Mouse (Mus musculus) induced T-regulatory cell, adult 2 months (primary cell): ENCODE measurements at regions not wholly inside any gene's neighbourhood (a gene's known extent, or its start where the extent isn't known, plus 50 kb on each side); places are given as distances from the start of the nearest gene placed in this dataset.
"Not testable (repeated sequence)": the region's sequence is repeated elsewhere in the genome, so short reads cannot be mapped to it uniquely, and the experiment has no call there.

ENCODE experiments used
- DNase-seq: peaks from one replicate; pipeline ENCODE4 v3.0.0-alpha.2; 2012; ENCODE audit warnings: low read depth

- no peak for DNase-seq
Measured at GRCm38 (mm10) chr17:85886237-85886636, 198.2 kb upstream of the Six2 start.

- DNase-seq, result no peak
Measured at GRCm38 (mm10) chr17:85881636-85882170, 193.6 kb upstream of the Six2 start.

GRCm38 (mm10) chr17:85881046-85881445 is 193.0 kb upstream of the Six2 start:
- no peak for DNase-seq

- peak; percentile 62 for DNase-seq
Measured at GRCm38 (mm10) chr17:85877426-85877825, 189.4 kb upstream of the Six2 start.

- no peak for DNase-seq
Measured at GRCm38 (mm10) chr17:85876853-85877252, 188.8 kb upstream of the Six2 start.

GRCm38 (mm10) chr17:85873853-85874586 is 185.9 kb upstream of the Six2 start:
- DNase-seq, result peak; percentile 39

- no peak for DNase-seq
Measured at GRCm38 (mm10) chr17:85872903-85873413, 184.9 kb upstream of the Six2 start.

GRCm38 (mm10) chr17:85870406-85870805 is 182.3 kb upstream of the Six2 start:
- no peak for DNase-seq

- no peak for DNase-seq
Measured at GRCm38 (mm10) chr17:85869179-85869578, 181.1 kb upstream of the Six2 start.

GRCm38 (mm10) chr17:85867945-85868616 is 180.0 kb upstream of the Six2 start:
- no peak for DNase-seq

GRCm38 (mm10) chr17:85866581-85866980 is 178.5 kb upstream of the Six2 start:
- DNase-seq, result no peak

GRCm38 (mm10) chr17:85865940-85866339 is 177.9 kb upstream of the Six2 start:
- DNase-seq, result no peak

GRCm38 (mm10) chr17:85861328-85861727 is 173.3 kb upstream of the Six2 start:
- DNase-seq, result no peak

GRCm38 (mm10) chr17:85860797-85861196 is 172.7 kb upstream of the Six2 start:
- DNase-seq, result peak; percentile 6

GRCm38 (mm10) chr17:85859926-85860707 is 172.0 kb upstream of the Six2 start:
- no peak for DNase-seq

- no peak for DNase-seq
Measured at GRCm38 (mm10) chr17:85858516-85858915, 170.4 kb upstream of the Six2 start.

- DNase-seq, result no peak
Measured at GRCm38 (mm10) chr17:85857705-85858472, 169.8 kb upstream of the Six2 start.

- DNase-seq, result not testable (repeated sequence)
Measured at GRCm38 (mm10) chr17:85856894-85857293, 168.8 kb upstream of the Six2 start.

- DNase-seq, result no peak
Measured at GRCm38 (mm10) chr17:85853156-85853555, 165.1 kb upstream of the Six2 start.

GRCm38 (mm10) chr17:85848526-85848925 is 160.5 kb upstream of the Six2 start:
- DNase-seq, result no peak

- DNase-seq, result no peak
Measured at GRCm38 (mm10) chr17:85847756-85848155, 159.7 kb upstream of the Six2 start.

- DNase-seq, result no peak
Measured at GRCm38 (mm10) chr17:85845059-85845458, 157.0 kb upstream of the Six2 start.
